Mouse (Mus musculus): ENCODE measurements around the gene Btd. TPM values are rescaled to one million over a fixed set of nuclear protein-coding genes. Genes with fewer than 3 reads are reported as not detected.
"Not testable (repeated sequence)": the region's sequence is repeated elsewhere in the genome, so short reads cannot be mapped to it uniquely, and the experiment has no call there.

The Btd gene
- 11.4 and 13.3 TPM in 2 replicates for polyA plus RNA-seq (2014; fragmentation: Nextera tagmentation; extraction: Ambion mirVana)

DNA sequence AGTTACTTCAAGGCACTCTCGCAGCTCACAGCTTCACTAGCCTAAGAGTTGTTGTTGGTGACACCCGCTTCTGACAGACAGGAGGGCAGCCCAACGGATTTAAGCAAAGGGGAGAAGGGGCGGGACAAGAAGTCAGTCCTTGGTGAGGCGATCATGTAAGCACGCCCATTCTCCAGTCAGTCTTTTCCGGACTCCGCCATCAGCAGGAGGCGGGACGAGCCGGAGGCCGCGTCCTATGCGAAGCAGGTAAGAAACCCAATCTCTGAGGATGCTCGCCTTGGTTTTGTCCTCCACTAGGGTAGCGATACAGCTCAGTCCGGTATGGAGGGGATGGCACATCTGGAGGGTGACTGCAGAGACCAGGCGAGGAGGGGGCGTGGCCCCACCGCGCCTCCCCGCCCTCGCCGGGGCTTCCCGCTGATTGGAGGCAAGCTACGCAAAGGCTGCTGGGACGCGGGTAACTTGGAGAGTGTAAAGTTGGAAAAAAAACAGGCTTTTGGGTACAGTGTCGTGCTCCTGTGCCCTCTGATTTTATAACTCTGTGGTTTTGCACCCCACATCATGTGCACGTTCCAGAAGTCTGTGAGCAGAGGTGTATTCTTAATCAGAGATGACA is at the start of gene Btd, which contains the start of gene Hacl1:
TSS of gene Btd (plus strand) at position 139 of the 616 bp plus-strand sequence.
TSS of gene Hacl1 (minus strand) at position 397 of the 616 bp plus-strand sequence.
- H3K4me3 ChIP-seq (ENCODE audit: low read depth, low read length): peak within 1 kb of the TSS; percentile 56
- H3K4me2 ChIP-seq: peak within 1 kb of the TSS; percentile 75
- ATAC-seq (replicated peaks; ENCODE audit: low FRiP score) (peak; percentile 98), DNase-seq (ENCODE audit: low spot score) (peak; percentile 93)
- peak within 1 kb of the TSS; percentile 78 for H3K27ac ChIP-seq (ENCODE audit: low read depth, low read length)
- H3K9me3 ChIP-seq (ENCODE audit: control insufficient read depth, low read length): no peaks in the 10 kb centered on the region
- no peaks in the 10 kb centered on the region for H3K27me3 ChIP-seq (replicated peaks; ENCODE audit: control insufficient read depth, insufficient read depth, low read length)
- H3K36me3 ChIP-seq (ENCODE audit: control insufficient read depth, insufficient read depth, low read length): no peaks in the 10 kb centered on the region
- H3K9ac ChIP-seq (ENCODE audit: low read depth, low read length): peak within 1 kb of the TSS; percentile 69
- peaks cover 11% of the 10 kb centered on the region for H3K4me1 ChIP-seq (replicated peaks; ENCODE audit: control insufficient read depth, insufficient read depth, low read length)
- WGBS: under 1% methylated on average over 30 of the region's 30 CpGs

DNA sequence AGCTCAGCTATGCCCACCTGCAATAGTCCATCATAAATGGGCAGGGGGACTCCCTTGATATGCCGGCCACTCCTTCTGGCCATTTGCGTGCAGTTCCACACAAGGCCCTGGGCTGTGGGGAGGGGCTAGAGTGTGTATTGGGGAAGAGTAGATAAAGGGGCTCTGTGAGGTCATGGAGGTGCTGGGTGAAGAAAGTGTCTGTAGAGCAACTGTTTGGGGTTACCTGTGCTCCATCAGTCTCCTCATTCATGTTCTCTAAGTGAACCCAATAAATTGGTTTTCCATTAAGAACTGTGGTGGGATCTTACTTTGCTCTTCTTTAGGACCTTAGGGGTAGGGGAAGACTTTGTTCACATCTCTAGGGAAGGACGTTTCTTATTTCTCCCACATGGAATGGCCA is 49.6 kb upstream of the Btd start, which contains the start of gene Colq:
TSS of gene Colq (minus strand) at position 101 of the 400 bp plus-strand sequence.
- no peaks in the 10 kb centered on the region for H3K4me1 ChIP-seq (replicated peaks; ENCODE audit: control insufficient read depth, insufficient read depth, low read length)
- H3K27me3 ChIP-seq (replicated peaks; ENCODE audit: control insufficient read depth, insufficient read depth, low read length): no peaks in the 10 kb centered on the region
- no peak within 1 kb of the TSS for H3K9ac ChIP-seq (ENCODE audit: low read depth, low read length)
- no peak within 1 kb of the TSS for H3K4me2 ChIP-seq
- WGBS: 77% methylated on average over 3 of the region's 3 CpGs
- H3K27ac ChIP-seq (ENCODE audit: low read depth, low read length): no peak within 1 kb of the TSS
- no peak for DNase-seq (ENCODE audit: low spot score)
- no peaks in the 10 kb centered on the region for H3K9me3 ChIP-seq (ENCODE audit: control insufficient read depth, low read length)
- no peak for ATAC-seq (replicated peaks; ENCODE audit: low FRiP score)
- no peaks in the 10 kb centered on the region for H3K36me3 ChIP-seq (ENCODE audit: control insufficient read depth, insufficient read depth, low read length)
- H3K4me3 ChIP-seq (ENCODE audit: low read depth, low read length): no peak within 1 kb of the TSS

DNA sequence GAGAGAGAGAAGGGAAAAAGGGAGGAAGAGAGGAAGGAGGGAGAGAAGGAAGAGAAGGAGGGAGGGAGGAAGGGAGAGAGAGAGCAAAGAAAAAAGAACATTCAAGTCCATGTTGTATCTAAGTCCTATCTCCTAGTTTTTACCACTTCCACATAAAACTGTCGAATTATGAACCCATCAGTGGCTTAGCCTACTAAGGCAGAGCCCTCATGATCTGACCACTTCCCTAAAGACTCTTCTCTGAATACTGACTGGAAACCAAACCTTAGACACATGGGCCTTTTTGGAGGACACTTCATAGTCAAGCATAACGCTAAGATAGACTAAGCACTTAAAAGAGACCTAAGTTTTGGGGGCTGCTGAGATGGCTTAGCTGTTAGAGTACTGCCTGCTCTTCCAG is 47.8 kb upstream of the Btd start:
- H3K27ac ChIP-seq (ENCODE audit: low read depth, low read length): no peak overlapping the region
- WGBS: 44% methylated on average over 2 of the region's 2 CpGs
- no peak overlapping the region for H3K9ac ChIP-seq (ENCODE audit: low read depth, low read length)
- no peaks in the 10 kb centered on the region for H3K27me3 ChIP-seq (replicated peaks; ENCODE audit: control insufficient read depth, insufficient read depth, low read length)
- ATAC-seq (replicated peaks; ENCODE audit: low FRiP score) (no peak), DNase-seq (ENCODE audit: low spot score) (no peak)
- H3K4me1 ChIP-seq (replicated peaks; ENCODE audit: control insufficient read depth, insufficient read depth, low read length): no peaks in the 10 kb centered on the region
- no peaks in the 10 kb centered on the region for H3K9me3 ChIP-seq (ENCODE audit: control insufficient read depth, low read length)
- no peak overlapping the region for H3K4me3 ChIP-seq (ENCODE audit: low read depth, low read length)
- no peak overlapping the region for H3K4me2 ChIP-seq
- H3K36me3 ChIP-seq (ENCODE audit: control insufficient read depth, insufficient read depth, low read length): no peaks in the 10 kb centered on the region

DNA sequence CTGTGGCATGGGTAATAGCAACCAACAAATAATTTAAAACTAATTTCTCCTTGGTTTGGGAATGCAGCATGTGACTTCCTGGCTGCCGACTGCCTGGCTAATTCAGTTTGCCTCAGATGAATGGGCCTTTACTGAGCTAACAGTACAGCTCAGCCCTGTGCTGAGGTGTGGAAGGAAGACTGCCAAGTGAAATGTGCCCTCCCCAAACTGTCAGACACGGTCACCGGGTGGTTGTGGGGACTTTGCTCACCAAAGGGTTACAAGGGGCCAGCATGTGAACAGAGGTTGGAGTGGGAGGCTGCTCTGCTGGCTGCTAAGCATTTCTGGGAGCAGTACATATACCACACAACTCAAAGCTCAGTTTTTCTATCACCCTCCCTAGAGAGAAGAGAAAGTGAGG is 46.1 kb upstream of the Btd start:
- H3K4me2 ChIP-seq: no peak overlapping the region
- DNase-seq (ENCODE audit: low spot score) (no peak), ATAC-seq (replicated peaks; ENCODE audit: low FRiP score) (no peak)
- H3K9me3 ChIP-seq (ENCODE audit: control insufficient read depth, low read length): no peaks in the 10 kb centered on the region
- 80% methylated on average over 3 of the region's 3 CpGs for WGBS
- no peaks in the 10 kb centered on the region for H3K36me3 ChIP-seq (ENCODE audit: control insufficient read depth, insufficient read depth, low read length)
- H3K9ac ChIP-seq (ENCODE audit: low read depth, low read length): no peak overlapping the region
- H3K4me3 ChIP-seq (ENCODE audit: low read depth, low read length): no peak overlapping the region
- no peaks in the 10 kb centered on the region for H3K27me3 ChIP-seq (replicated peaks; ENCODE audit: control insufficient read depth, insufficient read depth, low read length)
- no peak overlapping the region for H3K27ac ChIP-seq (ENCODE audit: low read depth, low read length)
- no peaks in the 10 kb centered on the region for H3K4me1 ChIP-seq (replicated peaks; ENCODE audit: control insufficient read depth, insufficient read depth, low read length)

DNA sequence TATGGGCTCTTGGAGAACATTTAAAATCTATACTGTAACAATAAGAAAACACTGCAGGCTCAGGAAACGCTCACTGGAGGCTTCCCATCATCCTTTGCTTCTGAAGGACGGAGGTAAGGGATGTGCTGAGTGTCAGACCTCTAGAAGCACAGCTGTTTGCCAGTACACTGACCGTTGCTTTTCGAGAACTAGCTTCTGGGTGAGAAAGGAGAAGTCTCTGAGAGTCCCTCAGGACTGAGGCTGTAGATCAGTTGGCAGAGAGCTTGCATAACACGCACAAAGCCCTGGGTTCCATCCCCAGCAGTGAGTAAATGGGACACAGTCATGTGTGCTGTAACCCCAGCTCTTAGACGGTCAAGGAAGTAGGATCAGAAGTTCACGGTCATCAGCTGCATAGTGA is 44.4 kb upstream of the Btd start:
- Histone ChIP-seq H3K27me3 (replicated peaks; ENCODE audit: control insufficient read depth, insufficient read depth, low read length) (no peaks in the 10 kb centered on the region), H3K4me2 (no peak overlapping the region), H3K36me3 (ENCODE audit: control insufficient read depth, insufficient read depth, low read length) (no peaks in the 10 kb centered on the region), H3K27ac (ENCODE audit: low read depth, low read length) (no peak overlapping the region), H3K4me3 (ENCODE audit: low read depth, low read length) (no peak overlapping the region), H3K9ac (ENCODE audit: low read depth, low read length) (no peak overlapping the region), H3K4me1 (replicated peaks; ENCODE audit: control insufficient read depth, insufficient read depth, low read length) (no peaks in the 10 kb centered on the region), H3K9me3 (ENCODE audit: control insufficient read depth, low read length) (no peaks in the 10 kb centered on the region)
- ATAC-seq (replicated peaks; ENCODE audit: low FRiP score) (no peak), DNase-seq (ENCODE audit: low spot score) (no peak)
- WGBS: 58% methylated on average over 7 of the region's 7 CpGs

DNA sequence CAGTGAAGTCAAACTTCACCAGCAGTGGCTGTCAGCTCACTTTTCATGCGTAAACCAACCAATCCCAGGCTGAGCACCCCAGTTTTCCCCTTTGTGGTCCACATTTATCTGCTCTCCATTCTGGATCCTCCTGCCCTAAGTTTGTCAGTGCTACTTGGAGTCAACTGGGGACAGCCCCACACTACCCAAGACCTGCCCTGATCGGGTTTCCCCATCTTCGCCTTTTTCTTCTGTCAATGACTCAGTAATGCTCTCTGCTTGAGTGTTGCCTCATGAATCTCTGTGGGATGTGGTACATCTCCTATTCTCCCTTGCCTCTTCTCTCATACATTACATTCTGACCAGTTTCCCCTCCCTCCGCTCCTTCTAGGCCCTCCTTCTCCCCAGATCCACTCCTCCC is 43.4 kb upstream of the Btd start:
- Histone ChIP-seq H3K4me2 (no peak overlapping the region), H3K9me3 (ENCODE audit: control insufficient read depth, low read length) (no peaks in the 10 kb centered on the region), H3K4me3 (ENCODE audit: low read depth, low read length) (no peak overlapping the region), H3K27ac (ENCODE audit: low read depth, low read length) (no peak overlapping the region), H3K9ac (ENCODE audit: low read depth, low read length) (no peak overlapping the region), H3K36me3 (ENCODE audit: control insufficient read depth, insufficient read depth, low read length) (no peaks in the 10 kb centered on the region), H3K4me1 (replicated peaks; ENCODE audit: control insufficient read depth, insufficient read depth, low read length) (peaks cover 5% of the 10 kb centered on the region), H3K27me3 (replicated peaks; ENCODE audit: control insufficient read depth, insufficient read depth, low read length) (no peaks in the 10 kb centered on the region)
- ATAC-seq (replicated peaks; ENCODE audit: low FRiP score) (no peak), DNase-seq (ENCODE audit: low spot score) (no peak)
- 90% methylated on average over 4 of the region's 4 CpGs for WGBS

DNA sequence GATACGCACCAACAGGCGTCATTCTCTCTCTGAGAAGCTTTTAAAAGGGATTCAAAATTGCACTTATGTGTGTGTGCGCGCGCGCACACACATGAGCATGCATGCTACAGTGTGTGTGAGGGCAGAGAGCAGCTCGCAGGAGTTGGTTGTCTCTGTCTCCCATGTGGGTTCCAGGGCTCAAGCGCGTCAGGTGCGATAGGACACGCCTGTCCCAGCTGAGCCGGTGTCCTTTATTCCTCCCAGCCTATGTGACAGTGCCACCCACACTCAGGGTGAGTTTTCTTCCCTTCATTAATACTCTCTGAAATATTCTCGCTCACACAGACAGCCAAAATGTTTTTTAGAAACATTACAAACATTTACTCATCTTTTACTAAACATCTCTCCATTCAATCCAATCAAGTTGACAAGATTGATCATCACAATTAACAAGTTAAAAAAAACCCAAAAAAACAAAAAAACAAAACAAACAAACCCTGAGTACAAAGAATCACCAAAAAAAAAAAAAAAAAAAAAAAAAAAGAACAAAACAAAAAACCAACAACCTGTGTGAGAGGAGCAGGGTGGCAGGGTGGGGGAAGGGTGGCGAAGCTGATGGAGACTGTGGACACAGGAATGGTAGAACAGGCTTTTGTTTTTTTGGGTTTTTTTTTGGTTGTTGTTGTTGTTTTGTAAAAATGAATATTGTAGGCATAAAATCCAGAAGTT is 38.8 kb upstream of the Btd start:
- 89% methylated on average over 14 of the region's 14 CpGs for WGBS
- H3K4me1 ChIP-seq (replicated peaks; ENCODE audit: control insufficient read depth, insufficient read depth, low read length): peaks cover 5% of the 10 kb centered on the region
- no peak overlapping the region for H3K4me2 ChIP-seq
- H3K9ac ChIP-seq (ENCODE audit: low read depth, low read length): no peak overlapping the region
- no peak overlapping the region for H3K4me3 ChIP-seq (ENCODE audit: low read depth, low read length)
- no peak for DNase-seq (ENCODE audit: low spot score)
- ATAC-seq (replicated peaks; ENCODE audit: low FRiP score): peak; percentile 55; the same call in 1 of the 2 replicates
- no peak overlapping the region; the same call in 1 of the 2 replicates for H3K27ac ChIP-seq (ENCODE audit: low read depth, low read length)
- no peaks in the 10 kb centered on the region for H3K36me3 ChIP-seq (ENCODE audit: control insufficient read depth, insufficient read depth, low read length)
- H3K27me3 ChIP-seq (replicated peaks; ENCODE audit: control insufficient read depth, insufficient read depth, low read length): no peaks in the 10 kb centered on the region
- H3K9me3 ChIP-seq (ENCODE audit: control insufficient read depth, low read length): no peaks in the 10 kb centered on the region

DNA sequence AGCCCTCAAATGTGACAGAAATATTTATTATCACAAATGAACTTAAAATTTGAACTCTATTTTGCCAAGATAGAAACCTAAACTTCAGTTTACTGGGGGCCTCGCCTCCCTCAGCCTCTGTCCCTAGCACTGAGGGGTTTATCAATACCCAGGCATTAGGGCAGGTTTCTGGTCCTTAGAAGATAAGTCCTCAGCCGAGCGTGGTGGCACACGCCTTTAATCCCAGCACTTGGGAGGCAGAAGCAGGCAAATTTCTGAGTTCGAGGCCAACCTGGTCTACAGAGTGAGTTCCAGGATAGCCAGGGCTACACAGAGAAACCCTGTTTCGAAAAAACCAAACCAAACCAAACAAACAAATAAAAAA is 38.2 kb upstream of the Btd start:
- not testable (repeated sequence) for H3K9me3 ChIP-seq (ENCODE audit: control insufficient read depth, low read length); H3K4me2 ChIP-seq; H3K4me1 ChIP-seq (replicated peaks; ENCODE audit: control insufficient read depth, insufficient read depth, low read length); H3K36me3 ChIP-seq (ENCODE audit: control insufficient read depth, insufficient read depth, low read length); H3K9ac ChIP-seq (ENCODE audit: low read depth, low read length); DNase-seq (ENCODE audit: low spot score); H3K4me3 ChIP-seq (ENCODE audit: low read depth, low read length); H3K27me3 ChIP-seq (replicated peaks; ENCODE audit: control insufficient read depth, insufficient read depth, low read length); H3K27ac ChIP-seq (ENCODE audit: low read depth, low read length)
- ATAC-seq (replicated peaks; ENCODE audit: low FRiP score): peak; percentile 94
- WGBS: 55% methylated on average over 6 of the region's 6 CpGs

DNA sequence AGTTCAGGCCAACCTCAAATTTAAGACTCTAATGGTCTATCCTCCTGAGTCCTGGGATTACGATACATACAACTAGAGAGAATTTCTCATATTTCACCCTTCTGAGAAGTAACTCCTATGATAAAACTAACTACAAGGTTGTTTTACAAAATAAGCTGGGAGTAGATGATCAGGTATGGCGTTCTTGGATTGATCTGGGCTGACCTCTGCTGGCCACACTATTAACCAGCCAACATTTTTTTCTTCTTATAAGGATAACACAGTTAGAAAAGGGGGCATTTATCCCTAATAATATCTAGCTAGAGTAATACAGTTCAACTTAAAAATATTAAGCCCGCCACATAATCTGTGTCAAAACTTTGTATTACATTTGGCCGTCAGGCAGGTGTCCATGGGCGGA is 35.9 kb upstream of the Btd start:
- WGBS: 74% methylated on average over 5 of the region's 5 CpGs
- no peak overlapping the region for H3K9ac ChIP-seq (ENCODE audit: low read depth, low read length)
- H3K4me1 ChIP-seq (replicated peaks; ENCODE audit: control insufficient read depth, insufficient read depth, low read length): peaks cover 5% of the 10 kb centered on the region
- no peaks in the 10 kb centered on the region for H3K27me3 ChIP-seq (replicated peaks; ENCODE audit: control insufficient read depth, insufficient read depth, low read length)
- H3K4me3 ChIP-seq (ENCODE audit: low read depth, low read length): no peak overlapping the region
- DNase-seq (ENCODE audit: low spot score) (no peak), ATAC-seq (replicated peaks; ENCODE audit: low FRiP score) (no peak)
- no peak overlapping the region for H3K4me2 ChIP-seq
- H3K9me3 ChIP-seq (ENCODE audit: control insufficient read depth, low read length): no peaks in the 10 kb centered on the region
- no peak overlapping the region for H3K27ac ChIP-seq (ENCODE audit: low read depth, low read length)
- H3K36me3 ChIP-seq (ENCODE audit: control insufficient read depth, insufficient read depth, low read length): no peaks in the 10 kb centered on the region
